Mouse (Mus musculus) liver, adult 2 months (tissue): Measurements from ENCODE around the gene Piwil4.

Experiments
- CTCF ChIP-seq: fragments of 200-500 bp; IDR thresholded peaks from 2 replicates; pipeline ENCODE4 v1.5.1; 2011; ENCODE audit warnings: low read depth, low read length, control low read depth
- POLR2A ChIP-seq: fragments of 200-500 bp; IDR thresholded peaks from 2 replicates; pipeline ENCODE4 v1.6.1; 2011; ENCODE audit warnings: low read length, control low read depth; ENCODE audit not compliant: insufficient read depth; ENCODE audit errors: extremely low read depth

- TF ChIP-seq POLR2A (no peak), CTCF (no peak)
Observed at GRCm38 (mm10) chr9:14673109-14673508, 67.4 kb downstream of the Piwil4 start.
